Mouse (Mus musculus): ENCODE results near the gene Olfr1446.

Gene Olfr1446

GRCm38 (mm10) chr19:12893424-12893823 is at the start of gene Olfr1446:
TSS of gene Olfr1446 (minus strand) at chr19:12893524.
- ChIA-PET CTCF (interaction anchor here in 1 of 4 experiments (0.8 kb wide), 1 partner anchor 18 kb away, joined by 3 read pairs; no protein-coding TSS in a partner anchor), POLR2A (no interaction called here)

- CTCF ChIA-PET: no interaction called here
- POLR2A ChIA-PET: no interaction called here
Measured at GRCm38 (mm10) chr19:12930540-12930939, 37.2 kb upstream of the Olfr1446 start, which contains the start of gene Olfr1449. TSS of gene Olfr1449 (plus strand) at chr19:12930840.

DNA sequence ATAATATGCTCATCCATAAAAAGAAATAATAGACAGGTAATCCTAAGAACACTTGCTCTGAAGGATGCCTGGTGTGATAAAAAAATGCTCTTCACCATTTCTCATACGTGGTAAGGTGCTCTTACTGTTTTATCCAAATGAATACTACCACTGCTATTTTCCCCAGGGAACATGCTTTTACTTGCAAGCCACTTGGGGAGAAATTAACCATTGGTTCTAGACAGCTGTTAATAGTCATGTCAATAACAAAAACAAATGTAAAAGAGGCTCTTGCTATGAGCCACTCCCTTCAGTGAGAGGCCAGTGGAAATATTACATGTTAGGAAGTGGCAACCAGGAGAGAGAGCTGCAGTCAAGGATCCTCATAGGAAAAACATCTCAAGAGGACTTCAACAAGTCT is 31.0 kb upstream of the Olfr1446 start, which contains the start of gene Olfr1448:
TSS of gene Olfr1448 (minus strand) at position 101 of the 400 bp plus-strand sequence.
- ChIA-PET CTCF (no interaction called here), POLR2A (interaction anchor here in 1 of 4 experiments (0.6 kb wide), 1 partner anchor 126 kb away, joined by 3 read pairs; no protein-coding TSS in a partner anchor)

DNA sequence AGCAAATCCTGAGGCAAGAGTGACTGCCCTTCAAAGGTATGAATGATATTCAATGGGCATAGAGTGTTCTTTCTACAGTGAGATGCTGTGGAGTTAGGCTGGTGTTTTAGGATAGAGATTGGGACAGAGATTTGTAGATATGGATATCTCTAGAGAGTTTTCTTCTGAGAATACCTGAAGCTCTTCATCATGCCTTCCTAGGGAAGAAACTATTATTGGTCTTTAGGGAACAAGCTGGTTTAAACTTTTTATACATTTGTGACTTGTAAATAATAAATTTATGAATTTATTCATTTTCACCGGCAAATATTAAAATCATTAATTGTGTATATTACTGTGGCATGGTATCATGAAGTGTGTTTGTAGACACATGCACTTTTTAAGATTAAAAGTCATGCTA is 10.3 kb upstream of the Olfr1446 start, which contains the start of gene Olfr1447:
TSS of gene Olfr1447 (minus strand) at position 101 of the 400 bp plus-strand sequence.
- ChIA-PET CTCF (no interaction called here), POLR2A (no interaction called here)

DNA sequence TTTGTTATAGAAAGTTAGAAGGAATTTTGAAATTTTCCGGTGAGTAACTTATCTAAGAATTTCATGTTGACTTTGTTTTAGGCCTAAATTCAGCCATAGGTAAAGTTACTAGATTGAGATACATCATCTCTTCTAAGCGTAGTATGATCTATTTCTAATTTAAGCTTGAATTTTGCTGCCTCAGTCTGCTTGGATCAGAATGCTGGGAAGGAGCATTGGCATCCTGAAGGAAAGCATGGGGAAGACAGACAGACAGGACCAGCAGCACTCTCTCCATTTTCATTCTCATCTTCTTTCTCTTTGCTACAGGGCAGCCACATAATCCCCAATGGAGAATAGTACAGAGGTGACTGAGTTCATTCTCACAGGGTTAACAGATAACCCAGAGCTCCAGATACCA is 9.8 kb downstream of the Olfr1446 start, which contains the start of gene Olfr1445:
TSS of gene Olfr1445 (plus strand) at position 301 of the 400 bp plus-strand sequence.
- ChIA-PET POLR2A (no interaction called here), CTCF (interaction anchor here in 1 of 4 experiments (1.4 kb wide), 1 partner anchor 365 kb away, joined by 3 read pairs; no protein-coding TSS in a partner anchor)

DNA sequence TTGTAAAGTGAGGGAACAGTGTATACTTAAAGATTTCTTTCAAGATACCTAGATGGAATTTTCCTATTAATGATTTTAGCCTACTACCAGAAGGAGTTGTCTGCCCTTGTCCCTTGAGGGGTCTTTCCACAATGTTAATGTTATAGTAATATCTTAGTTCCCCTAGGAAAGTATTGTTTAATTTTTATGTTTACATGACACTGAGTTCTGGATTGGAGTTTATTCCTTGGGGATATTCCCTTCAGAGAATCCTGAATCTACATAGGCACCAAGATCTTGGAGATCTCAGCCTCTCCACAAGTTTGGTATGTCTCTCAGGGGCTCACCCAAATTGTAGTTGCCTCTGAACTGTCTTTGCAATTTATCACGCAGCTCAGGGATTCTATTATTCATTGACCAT is 36.3 kb downstream of the Olfr1446 start, which contains the start of gene Olfr1444:
TSS of gene Olfr1444 (plus strand) at position 301 of the 400 bp plus-strand sequence.
- ChIA-PET POLR2A (no interaction called here), CTCF (no interaction called here)

DNA sequence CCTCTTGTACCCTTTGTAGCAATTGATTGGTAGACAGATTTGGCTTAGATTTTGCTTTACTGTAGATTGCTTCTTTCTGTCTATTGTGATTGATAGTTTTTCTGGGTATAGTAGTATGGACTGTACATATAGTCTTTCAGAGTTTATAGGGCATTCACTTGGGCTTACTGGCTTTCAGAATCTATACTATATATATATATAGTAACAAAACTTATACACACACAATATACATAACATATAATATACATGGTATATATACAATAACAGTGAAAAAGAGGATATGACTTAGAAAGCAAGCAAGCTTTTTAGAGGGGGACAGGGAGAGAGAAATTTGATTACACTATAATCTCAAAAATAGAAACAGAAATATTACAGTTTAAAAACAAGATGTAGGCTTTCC is 46.9 kb downstream of the Olfr1446 start, which contains the start of gene Gm5244:
TSS of gene Gm5244 (plus strand) at position 301 of the 400 bp plus-strand sequence.
- POLR2A ChIA-PET: no interaction called here
- CTCF ChIA-PET: no interaction called here

DNA sequence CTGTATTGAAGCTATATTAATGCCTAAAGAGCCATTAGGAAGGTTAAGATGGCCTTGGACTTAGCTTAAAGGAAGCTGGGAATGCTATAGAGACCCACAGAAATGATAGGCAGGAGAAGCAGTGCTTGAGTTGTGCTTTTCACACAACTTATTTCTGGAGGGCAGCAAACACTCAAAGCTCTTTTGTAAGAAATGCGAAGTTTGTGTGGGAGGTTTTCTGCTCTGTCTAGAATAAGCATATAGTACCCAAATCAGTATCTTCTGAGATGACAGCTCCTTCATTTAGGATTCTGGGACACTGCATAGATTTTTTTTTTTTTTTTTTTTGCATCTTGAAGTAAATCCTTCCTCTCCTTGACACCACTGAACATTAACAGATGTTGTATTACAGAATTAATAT is 54.8 kb downstream of the Olfr1446 start:
- ChIA-PET CTCF (interaction anchor here in 1 of 4 experiments (0.7 to 1.2 kb wide), 2 partner anchors 18 to 24 kb away, joined by 3 to 7 read pairs; no protein-coding TSS in a partner anchor), POLR2A (interaction anchor here in 1 of 4 experiments (0.6 kb wide), 1 partner anchor 105 kb away, joined by 4 read pairs; no protein-coding TSS in a partner anchor)

Measured in embryonic stem cell, embryonic (primary cell).